Mouse (Mus musculus) gastrocnemius, postnatal 36 days (tissue): ENCODE data around the gene Pde9a. TPM values are rescaled to one million over a fixed set of nuclear protein-coding genes. Genes with fewer than 3 reads are reported as not detected.

Experiments used
- DNase-seq, 2 experiments: peaks; one replicate each; pipeline ENCODE4 v3.0.0; 2022
- intact Hi-C: fragments of 180-260 bp; cut with DNase I; formaldehyde crosslinking; loops from one replicate; pipeline ENCODE4 v1.15.1; 2025
- total RNA-seq, 2 experiments: library from RNA; stranded (reverse); gene quantifications; 2 replicates each; pipeline ENCODE4 v1.2.3; 2021

Gene Pde9a
- total RNA-seq, 2 experiments from 2014 or later: 1.5 to 2.5 TPM

DNA sequence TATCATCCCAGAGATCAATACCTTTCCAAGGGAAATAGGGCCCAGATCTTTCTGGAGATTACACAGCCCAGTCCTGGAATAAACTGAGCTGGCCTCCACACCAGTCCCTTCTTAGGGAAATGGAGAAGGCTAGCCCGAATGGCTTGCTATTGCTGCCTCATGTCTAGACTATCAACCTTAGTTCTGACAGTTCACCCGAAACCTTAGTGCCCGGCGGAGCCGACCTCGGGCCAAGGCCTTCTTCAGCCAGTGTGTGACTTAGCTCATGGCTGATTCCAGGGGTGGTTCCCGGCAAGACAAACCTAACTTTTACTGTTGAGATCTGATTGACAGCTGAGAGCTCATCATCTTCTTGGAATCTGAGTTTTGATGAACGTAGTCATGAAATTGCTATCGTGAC lies 68.0 kb downstream of the Pde9a start:
- DNase-seq: no peak
- intact Hi-C loops: no loop called here

DNA sequence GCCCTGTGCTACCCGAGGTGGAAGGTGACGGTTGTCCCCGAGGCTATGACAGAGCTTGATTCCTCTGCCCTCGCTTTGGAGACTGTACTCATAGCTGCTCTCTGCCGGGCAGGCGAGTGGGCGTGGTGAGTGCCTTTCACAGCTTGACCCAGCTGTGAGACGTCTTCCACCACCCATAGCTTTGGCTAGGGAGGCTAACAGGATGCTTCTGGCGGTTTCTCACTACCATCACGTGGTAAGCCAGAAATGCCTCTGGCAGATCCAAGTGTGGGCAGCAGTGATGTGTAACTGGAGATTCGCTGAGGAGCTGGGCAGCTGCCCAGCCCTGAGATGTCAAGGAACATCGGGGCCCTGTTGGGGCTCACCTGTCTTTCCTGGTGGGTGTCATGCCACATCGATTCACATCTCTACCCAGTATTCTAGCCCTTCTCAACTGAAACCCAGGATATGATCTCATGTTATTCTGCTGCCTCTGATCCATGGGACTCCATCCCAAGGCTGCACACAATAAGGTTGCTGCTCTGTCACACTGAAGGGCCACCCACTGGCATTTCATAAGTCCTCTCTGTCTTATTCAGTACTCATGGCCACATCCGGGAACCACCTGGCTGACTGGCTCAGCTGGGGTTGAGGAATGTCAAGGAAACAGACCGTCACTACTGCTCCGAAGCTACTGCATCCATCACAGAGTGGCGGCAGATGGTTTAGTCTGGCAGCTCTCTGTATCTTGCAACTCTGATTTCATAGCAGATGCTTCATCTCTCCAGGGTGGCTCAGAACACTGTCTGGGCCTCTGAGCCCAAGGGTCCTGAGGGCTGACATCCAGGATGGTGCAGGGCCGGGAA lies 70.9 kb downstream of the Pde9a start:
- DNase-seq: peak in 1 of 2 experiments; percentile 20
- intact Hi-C loops: no loop called here

DNA sequence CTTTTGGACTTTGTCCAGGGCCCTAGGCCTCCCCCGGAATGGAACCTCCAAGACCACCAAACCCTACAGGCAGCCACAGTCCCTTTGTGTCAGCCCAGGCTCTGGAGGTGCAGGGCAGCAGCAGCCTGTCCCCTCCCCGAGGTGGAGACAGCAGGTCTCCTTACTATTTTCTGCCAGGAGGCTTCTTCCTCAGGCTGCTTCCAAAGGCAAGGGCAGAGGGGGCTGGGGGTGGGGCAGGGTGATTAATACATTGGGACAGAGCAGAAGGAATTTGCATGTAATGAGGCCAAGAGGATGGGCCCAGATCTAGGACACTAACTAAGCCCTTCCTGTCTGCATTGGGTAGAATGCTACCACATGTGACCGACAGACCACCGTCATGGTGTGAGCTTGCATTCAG lies 74.4 kb downstream of the Pde9a start:
- intact Hi-C loops: no loop called here
- DNase-seq: no peak

DNA sequence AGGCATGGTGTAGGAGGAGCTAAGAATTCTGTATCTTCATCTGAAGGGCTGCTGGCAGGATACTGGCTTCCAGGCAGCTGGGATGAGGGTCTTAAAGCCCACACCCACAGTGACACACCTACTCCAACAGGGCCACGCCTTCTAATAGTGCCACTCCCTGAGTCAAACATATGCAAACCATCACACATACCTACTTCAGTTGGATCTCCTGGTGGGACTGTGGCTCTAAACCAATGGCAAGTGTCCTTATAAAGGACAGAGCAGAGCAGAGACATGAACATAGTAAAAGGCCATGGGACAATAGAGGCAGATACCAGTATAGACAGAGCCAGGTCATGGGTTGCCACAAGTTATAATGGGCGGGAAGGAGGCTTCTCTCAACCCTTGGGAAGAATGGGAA lies 76.5 kb downstream of the Pde9a start:
- intact Hi-C loops: no loop called here
- DNase-seq: no peak

DNA sequence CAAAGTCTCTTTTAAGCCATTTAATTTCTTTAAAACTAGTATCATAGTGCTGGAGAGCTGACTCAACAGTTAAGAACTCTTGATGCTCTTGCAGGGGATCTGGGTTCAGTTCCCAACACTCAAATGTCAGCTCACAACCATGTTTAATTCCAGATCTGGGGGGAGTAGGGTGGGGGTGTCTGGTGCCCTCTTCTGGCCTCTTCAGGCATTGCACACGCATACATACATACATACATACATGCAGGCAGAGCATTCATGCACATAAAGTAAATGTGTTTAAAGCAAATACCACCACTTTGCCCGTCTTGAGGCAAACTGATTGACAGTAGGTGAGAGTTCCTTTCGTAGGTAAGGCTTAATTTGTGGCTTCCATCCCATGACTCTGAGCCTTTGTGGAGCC lies 80.8 kb downstream of the Pde9a start:
- intact Hi-C loops: no loop called here
- no peak for DNase-seq

DNA sequence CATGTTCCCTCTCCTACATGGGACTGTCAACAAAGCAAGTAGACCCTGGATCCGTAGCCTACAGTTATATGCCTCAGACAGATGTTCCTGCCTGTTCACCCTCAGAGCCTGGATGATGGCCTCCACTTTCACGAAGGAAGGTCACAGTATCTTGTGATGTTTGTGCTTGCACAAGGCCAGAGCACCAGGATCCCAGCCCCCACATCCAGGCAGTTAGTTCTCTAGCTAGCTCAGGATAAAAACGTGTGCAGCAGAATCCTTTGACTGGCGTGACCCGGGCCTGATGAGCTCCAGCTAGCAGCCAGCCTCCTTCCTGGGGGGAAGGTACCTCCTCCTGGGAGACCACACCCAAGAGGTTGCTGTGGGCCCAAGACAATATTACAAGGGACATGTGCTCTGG lies 82.5 kb downstream of the Pde9a start:
- no peak for DNase-seq
- intact Hi-C loops: no loop called here

DNA sequence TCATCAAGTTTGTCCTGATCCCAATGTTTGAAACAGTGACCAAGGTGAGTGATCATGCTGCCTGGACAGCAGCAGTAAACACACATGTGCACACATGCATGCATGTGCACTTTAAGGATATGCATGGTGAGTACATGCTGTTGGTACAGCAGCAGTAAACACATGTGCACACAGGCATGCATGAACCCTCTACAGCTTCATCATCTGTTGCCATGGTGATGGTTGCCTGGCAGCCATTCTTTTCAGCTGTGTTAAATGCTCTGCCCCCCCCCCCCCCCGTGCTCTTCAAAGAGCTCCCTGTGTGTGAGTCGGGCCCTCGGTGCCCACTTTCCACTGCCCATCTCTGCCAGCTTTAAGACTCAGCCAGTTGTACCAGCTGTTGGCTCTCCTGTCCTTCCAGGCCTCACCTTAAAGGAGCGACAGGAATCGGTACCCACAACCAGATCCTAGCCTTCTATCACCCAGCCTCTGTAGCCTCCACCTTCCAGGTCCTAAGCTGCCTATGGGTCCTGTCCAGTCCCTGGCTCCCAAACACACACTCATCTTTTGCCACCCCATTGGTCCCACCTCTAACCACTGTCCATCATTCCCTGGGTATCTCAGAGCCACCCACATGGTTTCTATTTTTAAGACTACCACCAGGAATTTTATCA lies 84.9 kb downstream of the Pde9a start:
- no peak for DNase-seq

GRCm38 (mm10) chr17:31474388-31474787 lies 88.4 kb downstream of the Pde9a start:
- no peak for DNase-seq
- intact Hi-C loops: no loop called here

More for the DNA sequence above, 84.9 kb downstream of the Pde9a start:
- intact Hi-C loops: no loop called here

- intact Hi-C loops: no loop called here
- DNase-seq: no peak
These were observed 92.6 kb downstream of the Pde9a start for GRCm38 (mm10) chr17:31478606-31479005.

GRCm38 (mm10) chr17:31479108-31479844 lies 93.3 kb downstream of the Pde9a start:
- no peak for DNase-seq
- intact Hi-C loops: no loop called here

DNA sequence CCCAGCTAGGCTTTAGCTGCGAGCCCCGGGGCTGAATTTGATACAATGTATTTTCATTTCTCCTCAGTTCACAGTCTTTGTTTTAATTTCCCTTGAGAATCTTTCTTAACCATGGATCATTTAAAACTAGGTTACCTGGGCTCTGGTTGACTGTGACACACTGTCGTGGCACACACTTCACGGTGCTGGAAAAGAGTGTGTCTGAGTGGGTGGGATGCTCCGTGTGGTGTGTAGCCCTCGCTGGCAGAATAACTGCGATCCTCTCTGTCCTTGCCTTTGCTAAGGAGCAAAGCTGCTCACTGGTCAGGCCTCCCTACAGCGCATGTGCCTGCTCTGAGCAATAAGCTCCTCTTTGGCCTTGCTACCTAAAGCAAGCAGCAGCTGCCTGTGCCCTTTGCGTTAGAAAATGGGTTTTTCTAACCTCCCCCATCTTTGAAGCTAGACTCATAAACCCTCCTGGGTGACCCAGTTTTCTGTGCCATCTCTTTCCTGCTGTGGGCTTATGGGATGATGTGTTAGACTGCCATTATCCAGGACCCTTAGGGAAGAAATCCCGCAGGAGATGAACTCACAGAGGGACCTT lies 100.7 kb downstream of the Pde9a start:
- no peak for DNase-seq
- intact Hi-C loops: no loop called here

GRCm38 (mm10) chr17:31487433-31488060 lies 101.5 kb downstream of the Pde9a start:
- intact Hi-C loops: no loop called here
- DNase-seq: no peak

DNA sequence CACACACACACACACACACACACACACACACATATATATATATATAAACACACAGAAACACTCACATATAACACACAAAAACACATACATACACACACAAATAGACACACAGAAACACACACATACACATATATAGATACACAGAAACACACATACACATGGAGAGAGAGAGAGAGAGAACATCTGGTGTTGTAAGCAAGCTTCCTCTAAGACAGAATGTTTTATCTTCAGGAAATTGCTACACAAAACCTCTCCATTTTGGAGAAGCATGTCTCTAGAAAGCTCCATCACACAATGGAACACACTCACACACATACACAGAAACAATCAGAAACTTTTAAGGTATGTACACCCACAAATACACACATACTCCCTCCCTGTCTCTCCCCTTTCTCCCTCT lies 105.3 kb downstream of the Pde9a start:
- intact Hi-C loops: loop anchor here (5.0 kb wide), 1 partner anchor 159 kb away; no protein-coding TSS in a partner anchor
- DNase-seq: no peak

GRCm38 (mm10) chr17:31492416-31492815 lies 106.4 kb downstream of the Pde9a start:
- peak; percentile 49 to 59 for DNase-seq
- intact Hi-C loops: loop anchor here (2.0 to 5.0 kb wide), 2 partner anchors 114 to 160 kb away; no protein-coding TSS in a partner anchor

DNA sequence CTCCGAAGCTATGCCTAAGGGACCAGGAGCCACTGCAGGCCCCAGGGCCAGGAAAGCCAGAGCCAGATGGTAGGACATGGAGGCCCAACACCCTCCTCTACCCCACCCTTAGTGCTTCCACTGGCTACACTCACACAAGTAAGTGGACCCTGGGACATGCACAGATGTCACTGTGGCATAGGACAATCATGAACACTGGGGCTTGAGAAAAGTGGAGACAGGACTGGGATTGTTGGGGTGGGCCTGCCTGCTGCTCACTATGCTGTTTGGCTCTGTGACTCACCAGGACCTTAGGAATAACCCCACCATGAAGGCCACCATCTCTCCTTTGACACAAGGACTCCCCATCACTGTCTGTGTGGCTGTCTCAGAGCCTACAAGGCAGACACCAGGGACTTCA lies 109.0 kb downstream of the Pde9a start:
- no peak for DNase-seq
- intact Hi-C loops: loop anchor here (5.0 kb wide), 1 partner anchor 163 kb away; no protein-coding TSS in a partner anchor

GRCm38 (mm10) chr17:31497726-31498125 lies 111.7 kb downstream of the Pde9a start:
- no peak for DNase-seq
- intact Hi-C loops: no loop called here

DNA sequence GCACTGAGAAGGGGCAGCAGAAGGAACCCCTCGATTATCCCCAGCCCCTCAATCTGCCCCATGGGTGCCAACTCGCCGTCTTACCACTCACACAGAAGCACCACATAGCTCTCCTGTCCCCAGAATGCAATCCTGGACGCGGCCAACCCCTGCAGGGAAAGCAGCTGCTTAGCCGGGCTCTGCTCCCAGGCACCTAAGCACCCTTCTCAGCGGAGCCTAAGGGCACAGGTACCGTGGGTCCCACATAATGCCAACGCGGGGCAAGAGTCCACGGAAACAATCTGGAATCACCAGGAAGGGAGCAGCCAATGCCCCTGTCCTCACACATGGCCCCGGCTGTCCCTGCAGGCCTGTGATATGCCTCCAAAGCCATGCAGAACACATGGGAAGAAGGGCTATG lies 113.7 kb downstream of the Pde9a start:
- intact Hi-C loops: no loop called here
- no peak for DNase-seq

DNA sequence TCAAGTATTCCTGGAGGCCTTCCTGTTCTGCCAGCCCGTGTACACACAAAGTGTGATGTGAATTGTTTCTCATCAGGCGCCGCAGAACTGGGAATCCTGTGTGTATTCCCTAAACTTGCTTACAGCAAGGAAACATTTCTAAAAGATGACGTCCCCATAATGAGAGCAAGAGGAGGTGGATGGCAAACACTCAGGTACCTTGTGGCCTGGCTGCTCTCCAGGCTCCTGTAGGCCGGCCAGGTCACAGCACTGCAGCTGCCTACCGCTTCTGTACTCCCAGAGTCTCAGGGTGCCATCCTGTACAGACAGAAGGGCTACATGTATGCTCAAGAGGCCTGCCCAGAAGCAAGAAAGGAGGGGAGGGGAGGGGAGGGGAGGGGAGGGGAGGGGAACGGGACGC lies 114.4 kb downstream of the Pde9a start:
- intact Hi-C loops: no loop called here
- no peak for DNase-seq

DNA sequence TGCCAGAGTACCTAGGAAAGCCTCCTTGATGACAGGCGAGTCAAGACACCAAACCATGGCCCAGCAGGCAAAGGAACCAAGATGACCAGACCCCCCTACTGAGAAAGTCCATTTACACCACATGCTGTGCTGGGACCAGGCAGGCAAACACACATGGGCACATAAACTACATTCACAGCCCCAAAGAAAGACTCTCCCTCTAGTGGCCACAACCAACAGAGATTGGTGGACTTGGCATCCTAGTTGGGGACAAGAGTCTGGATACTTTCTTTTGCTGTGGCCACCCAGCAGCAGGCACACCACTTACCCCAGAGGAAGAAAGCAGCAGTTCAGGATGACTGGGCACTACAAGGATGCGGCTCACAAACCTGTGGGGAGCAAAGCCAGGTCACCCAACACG lies 114.9 kb downstream of the Pde9a start:
- no peak for DNase-seq
- intact Hi-C loops: no loop called here

- intact Hi-C loops: no loop called here
- no peak for DNase-seq
These were observed 116.4 kb downstream of the Pde9a start for GRCm38 (mm10) chr17:31502261-31502927.
